In genomic region chrX:51443366-51443765, GRCm38 (mm10) we compare ENCODE assay signal across 26 mouse cellular contexts.
"Had no signal": no experiment of that assay in that cellular context is flagged by ENCODE, and none has a peak within 500 bp of the region (broad histone marks: within the 10 kb centered on the region; RNA-seq: fewer than 3 reads in every experiment).

No protein-coding gene starts in this region.

- H3K4me3 ChIP-seq: heart, embryonic 10.5 days; heart, embryonic 12.5 days; hindbrain, embryonic 10.5 days; hindbrain, embryonic 12.5 days; intestine, embryonic 15.5 days; layer of hippocampus, adult 2 months; left cerebral cortex, adult 2 months; limb, embryonic 10.5 days; limb, embryonic 12.5 days had no signal

- H3K9ac ChIP-seq: heart, embryonic 12.5 days; hindbrain, embryonic 12.5 days; hindbrain, embryonic 14.5 days; intestine, embryonic 15.5 days; limb, embryonic 12.5 days; liver, embryonic 14.5 days had no signal

- H3K9me3 ChIP-seq: heart, embryonic 10.5 days; heart, embryonic 12.5 days; hindbrain, embryonic 10.5 days; hindbrain, embryonic 12.5 days; intestine, embryonic 15.5 days; limb, embryonic 10.5 days; limb, embryonic 12.5 days had no signal

- ATAC-seq: hindbrain, embryonic 16.5 days; inflammation-experienced regulatory T-cells, adult 6 months; intestine, embryonic 15.5 days; intestine, postnatal 0 days had no signal

- H3K36me3 ChIP-seq: heart, embryonic 10.5 days; heart, embryonic 12.5 days; hindbrain, embryonic 10.5 days; hindbrain, embryonic 12.5 days; intestine, embryonic 15.5 days; limb, embryonic 10.5 days; limb, embryonic 12.5 days had no signal

- H3K27ac ChIP-seq: heart, embryonic 10.5 days; hindbrain, embryonic 10.5 days; hindbrain, embryonic 12.5 days; hindbrain, embryonic 14.5 days; intestine, embryonic 15.5 days; layer of hippocampus, adult 2 months; left cerebral cortex, adult 2 months; limb, embryonic 10.5 days; limb, embryonic 12.5 days; liver, embryonic 14.5 days had no signal

- H3K4me1 ChIP-seq: heart, embryonic 10.5 days; heart, embryonic 12.5 days; hindbrain, embryonic 10.5 days; hindbrain, embryonic 12.5 days; intestine, embryonic 15.5 days; limb, embryonic 10.5 days; limb, embryonic 12.5 days had no signal

- H3K27me3 ChIP-seq: heart, embryonic 12.5 days; hindbrain, embryonic 12.5 days; intestine, embryonic 15.5 days; limb, embryonic 12.5 days had no signal

- DNase-seq: gastrocnemius, postnatal 14 days; gastrocnemius, postnatal 36 days; heart, adult 18-20 months; heart, postnatal 10 days; heart, postnatal 4 days; kidney, adult 18-20 months; kidney, adult 8-10 months; kidney, postnatal 10 days; kidney, postnatal 25 days; kidney, postnatal 4 days; liver had no signal

- H3K4me2 ChIP-seq: heart, embryonic 12.5 days; hindbrain, embryonic 12.5 days; hindbrain, embryonic 14.5 days; intestine, embryonic 15.5 days; limb, embryonic 12.5 days; liver, embryonic 11.5 days had no signal
